Mouse (Mus musculus) embryonic facial prominence, embryonic 11.5 days (tissue): ENCODE data around the gene Parp14. TPM values are rescaled to one million over a fixed set of nuclear protein-coding genes. Genes with fewer than 3 reads are reported as not detected.
A peak's percentile ranks its signal among the peaks of the same experiment; 100 is the strongest.

Experiments
- ATAC-seq: fragments of 200-750 bp; cut with Nextera tagmentation; replicated peaks from 2 replicates; pipeline ENCODE4 v1.8.0; 2017; ENCODE audit warnings: low read depth; ENCODE audit not compliant: insufficient number of reproducible peaks, low FRiP score, low TSS enrichment
- DNase-seq: peaks from one replicate; pipeline ENCODE4 v3.0.0-alpha.2; 2015; ENCODE audit warnings: low spot score
- H3K27ac ChIP-seq: fragments of 300-500 bp; sonication (generic); replicated peaks from 2 replicates; pipeline ENCODE4 v1.5.1; 2014; ENCODE audit warnings: mild to moderate bottlenecking, low read depth, low read length, control low read depth
- H3K27me3 ChIP-seq: fragments of 300-500 bp; sonication (generic); 2 replicates; pipeline ENCODE4 v1.6.1; 2014; ENCODE audit warnings: mild to moderate bottlenecking, low read length, moderate library complexity, mixed read lengths; ENCODE audit not compliant: control insufficient read depth, insufficient read depth
- H3K36me3 ChIP-seq: fragments of 300-500 bp; sonication (generic); replicated peaks from 2 replicates; pipeline ENCODE4 v1.6.1; 2014; ENCODE audit warnings: low read depth, mild to moderate bottlenecking, low read length, moderate library complexity, mixed read lengths; ENCODE audit not compliant: control insufficient read depth, insufficient read depth
- H3K4me1 ChIP-seq: fragments of 300-500 bp; sonication (generic); 2 replicates; pipeline ENCODE4 v1.6.1; 2014; ENCODE audit warnings: low read length, mixed read lengths; ENCODE audit not compliant: control insufficient read depth, insufficient read depth
- H3K4me2 ChIP-seq: fragments of 300-500 bp; sonication (generic); 2 replicates; pipeline ENCODE4 v1.6.1; 2014; ENCODE audit warnings: low read depth, mild to moderate bottlenecking, control low read depth, low read length, moderate library complexity
- H3K4me3 ChIP-seq: fragments of 300-500 bp; sonication (generic); 2 replicates; pipeline ENCODE4 v1.5.1; 2014; ENCODE audit warnings: low read depth, low read length, control low read depth
- H3K9ac ChIP-seq: fragments of 300-500 bp; sonication (generic); replicated peaks from 2 replicates; pipeline ENCODE4 v1.6.1; 2014; ENCODE audit warnings: mild to moderate bottlenecking, control low read depth, low read length
- H3K9me3 ChIP-seq: fragments of 300-500 bp; sonication (generic); replicated peaks from 2 replicates; pipeline ENCODE4 v1.6.1; 2016; ENCODE audit warnings: mild to moderate bottlenecking, low read length, inconsistent platforms, mixed read lengths; ENCODE audit not compliant: control insufficient read depth
- WGBS: fragments of 180-500 bp; shearing (Covaris S2); extraction: QIAGEN DNeasy Blood & Tissue Kit; methylation state at CpG from one replicate; pipeline ENCODE4 v1.1.7; 2014; 5-methylcytosine and 5-hydroxymethylcytosine counted together
- polyA plus RNA-seq: library from polyadenylated mRNA; unstranded; fragments of >200 nt; fragmentation: Nextera tagmentation; extraction: Ambion mirVana; gene quantifications from 2 replicates; pipeline ENCODE4 v1.2.1, GENCODE M21; 2014

The Parp14 gene
- 0.29 and 0.45 TPM in 2 replicates for polyA plus RNA-seq

GRCm38 (mm10) chr16:35871048-35871851, at the start of gene Parp14:
Parp14 (minus strand) TSS chr16:35871544.
- Histone ChIP-seq H3K4me1 (peaks cover 3% of the 10 kb centered on the region; the same call in 1 of the 2 replicates), H3K9ac (peak within 1 kb of the TSS; percentile 62), H3K9me3 (no peaks in the 10 kb centered on the region), H3K27me3 (peaks cover 16% of the 10 kb centered on the region), H3K4me3 (peak within 1 kb of the TSS; percentile 57), H3K4me2 (peak within 1 kb of the TSS; percentile 91), H3K36me3 (no peaks in the 10 kb centered on the region), H3K27ac (no peak within 1 kb of the TSS)
- WGBS: 2% methylated on average over 38 of the region's 38 CpGs
- no peak; the same call in 1 of the 2 replicates for ATAC-seq
- DNase-seq: peak; percentile 48

- no peak overlapping the region for H3K4me3 ChIP-seq
- H3K36me3 ChIP-seq: no peaks in the 10 kb centered on the region
- no peaks in the 10 kb centered on the region for H3K4me1 ChIP-seq
- ATAC-seq (no peak), DNase-seq (no peak)
- 92% methylated on average over 6 of the region's 6 CpGs for WGBS
- no peak overlapping the region for H3K9ac ChIP-seq
- no peak overlapping the region for H3K27ac ChIP-seq
- H3K4me2 ChIP-seq: no peak overlapping the region
- H3K27me3 ChIP-seq: no peaks in the 10 kb centered on the region
- H3K9me3 ChIP-seq: no peaks in the 10 kb centered on the region
Measured at GRCm38 (mm10) chr16:35918721-35919543, 47.6 kb upstream of the Parp14 start.

- no peak overlapping the region for H3K4me3 ChIP-seq
- ATAC-seq (no peak), DNase-seq (no peak)
- H3K27me3 ChIP-seq: no peaks in the 10 kb centered on the region
- no peaks in the 10 kb centered on the region for H3K9me3 ChIP-seq
- no peaks in the 10 kb centered on the region for H3K36me3 ChIP-seq
- no peak overlapping the region for H3K9ac ChIP-seq
- no peak overlapping the region for H3K27ac ChIP-seq
- H3K4me2 ChIP-seq: no peak overlapping the region
- no peaks in the 10 kb centered on the region for H3K4me1 ChIP-seq
- WGBS: 70% methylated on average over 5 of the region's 5 CpGs
Measured at GRCm38 (mm10) chr16:35914301-35914700, 43.0 kb upstream of the Parp14 start.

- Histone ChIP-seq H3K9ac (no peak overlapping the region), H3K4me2 (no peak overlapping the region), H3K4me1 (no peaks in the 10 kb centered on the region), H3K9me3 (no peaks in the 10 kb centered on the region), H3K4me3 (no peak overlapping the region), H3K27ac (no peak overlapping the region), H3K36me3 (no peaks in the 10 kb centered on the region), H3K27me3 (no peaks in the 10 kb centered on the region)
- DNase-seq (peak; percentile 31), ATAC-seq (no peak)
- WGBS: 76% methylated on average over 1 of the region's 1 CpGs
Measured at GRCm38 (mm10) chr16:35913526-35913925, 42.2 kb upstream of the Parp14 start.

- no peak overlapping the region for H3K27ac ChIP-seq
- H3K27me3 ChIP-seq: no peaks in the 10 kb centered on the region
- H3K4me2 ChIP-seq: no peak overlapping the region
- H3K9me3 ChIP-seq: no peaks in the 10 kb centered on the region
- ATAC-seq (no peak), DNase-seq (no peak)
- H3K4me3 ChIP-seq: no peak overlapping the region
- 79% methylated on average over 3 of the region's 3 CpGs for WGBS
- no peaks in the 10 kb centered on the region for H3K36me3 ChIP-seq
- H3K9ac ChIP-seq: no peak overlapping the region
- H3K4me1 ChIP-seq: no peaks in the 10 kb centered on the region
Measured at GRCm38 (mm10) chr16:35911449-35911848, 40.1 kb upstream of the Parp14 start.

- Histone ChIP-seq H3K36me3 (no peaks in the 10 kb centered on the region), H3K4me1 (no peaks in the 10 kb centered on the region), H3K9me3 (no peaks in the 10 kb centered on the region), H3K4me2 (no peak overlapping the region), H3K27me3 (no peaks in the 10 kb centered on the region), H3K9ac (no peak overlapping the region), H3K4me3 (no peak overlapping the region), H3K27ac (no peak overlapping the region)
- DNase-seq (no peak), ATAC-seq (no peak)
- WGBS: 34% methylated on average over 4 of the region's 4 CpGs
Measured at GRCm38 (mm10) chr16:35907432-35908201, 36.3 kb upstream of the Parp14 start.

GRCm38 (mm10) chr16:35906887-35907286, 35.5 kb upstream of the Parp14 start:
- Histone ChIP-seq H3K4me2 (no peak overlapping the region), H3K27ac (no peak overlapping the region), H3K36me3 (no peaks in the 10 kb centered on the region), H3K4me3 (no peak overlapping the region), H3K27me3 (no peaks in the 10 kb centered on the region), H3K9me3 (no peaks in the 10 kb centered on the region), H3K9ac (no peak overlapping the region), H3K4me1 (no peaks in the 10 kb centered on the region)
- 74% methylated on average over 7 of the region's 7 CpGs for WGBS
- no peak for ATAC-seq
- DNase-seq: no peak
